Mouse (Mus musculus): Measurements from ENCODE around the gene Psap.
A peak's percentile ranks its signal among the peaks of the same experiment; 100 is the strongest.
"Not testable (repeated sequence)": the region's sequence is repeated elsewhere in the genome, so short reads cannot be mapped to it uniquely, and the experiment has no call there.

Psap gene

DNA sequence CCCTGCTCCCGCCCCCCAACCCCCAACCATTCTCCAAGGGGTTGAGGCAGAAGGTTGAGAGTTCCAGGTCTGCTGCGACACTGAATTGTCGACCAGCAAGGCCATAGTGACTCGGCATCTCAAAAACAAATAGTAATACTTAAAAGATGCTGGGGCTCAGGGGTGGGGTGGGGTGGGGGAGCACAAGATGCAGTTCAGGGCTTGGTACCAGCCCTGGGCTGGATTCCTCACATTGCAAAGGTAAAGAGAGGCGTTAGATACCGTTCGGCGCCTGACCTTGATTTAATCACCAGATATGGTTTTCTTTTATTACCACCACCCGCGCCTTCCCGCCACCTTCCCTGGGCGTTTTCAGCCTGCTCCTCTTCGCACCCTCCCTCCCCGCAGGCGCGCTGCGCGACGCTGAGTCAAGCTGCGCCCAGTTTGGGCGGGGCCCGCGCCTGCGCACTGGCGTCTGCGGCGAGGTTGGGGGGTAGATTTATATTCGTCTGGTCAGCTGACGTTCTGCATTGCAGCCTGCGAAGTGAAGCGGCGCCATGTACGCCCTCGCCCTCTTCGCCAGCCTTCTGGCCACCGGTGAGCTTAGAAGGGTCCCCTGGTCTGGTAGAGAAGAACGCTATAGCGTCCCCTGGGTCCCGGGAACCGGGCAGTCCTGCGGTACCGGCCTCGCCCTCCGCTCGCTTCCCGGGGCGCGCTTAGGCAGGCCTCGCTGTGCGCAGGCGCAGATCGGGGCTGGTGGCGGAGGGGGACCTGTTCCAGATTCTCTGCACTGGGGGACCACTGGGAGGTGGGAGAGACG, at the start of gene Psap:
Gene Psap (plus strand): TSS at position 421 of the 799 bp plus-strand sequence.
- peak; percentile 95 for DNase-seq (ENCODE audit: inconsistent ontology term)

DNA sequence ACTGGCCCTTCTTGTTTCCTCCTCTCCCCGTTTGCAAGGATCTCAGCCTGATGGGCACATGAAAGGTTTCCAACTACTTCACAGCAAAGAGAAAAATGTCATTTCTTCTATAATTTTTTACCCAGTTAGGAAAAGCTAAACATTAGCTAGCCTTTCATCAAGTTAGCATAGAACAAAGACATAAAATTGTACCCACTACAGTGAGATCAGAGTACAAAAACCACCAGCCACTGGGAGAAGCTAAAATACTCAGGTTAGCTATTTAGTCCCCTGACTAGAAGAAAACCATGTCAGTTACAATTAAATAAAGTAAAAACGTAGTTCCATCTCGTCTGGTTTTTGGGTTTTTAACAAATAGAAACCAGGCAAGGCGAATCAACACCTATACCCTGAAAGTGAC, 49.8 kb upstream of the Psap start:
- no peak for DNase-seq (ENCODE audit: inconsistent ontology term)

DNA sequence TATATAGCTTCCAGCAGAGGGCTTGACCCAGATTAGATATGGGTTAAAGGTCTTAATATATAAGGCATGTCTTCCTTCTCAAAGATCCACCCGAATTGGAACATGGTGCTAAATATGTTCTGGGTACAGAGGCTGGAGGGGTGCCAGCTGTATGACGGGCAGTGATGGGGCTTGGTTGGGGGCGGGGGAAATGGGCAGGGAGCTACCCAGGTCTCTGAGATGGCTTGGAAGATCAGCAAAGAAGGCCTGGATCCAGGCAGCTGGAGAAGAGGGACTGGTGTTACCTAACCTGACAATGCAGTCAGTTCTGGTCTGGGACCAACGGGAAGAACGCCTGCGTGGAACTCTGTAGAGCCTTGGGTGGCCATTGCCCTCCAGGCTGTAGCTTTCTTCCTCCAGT, 48.3 kb upstream of the Psap start:
- DNase-seq (ENCODE audit: inconsistent ontology term) = no peak

DNA sequence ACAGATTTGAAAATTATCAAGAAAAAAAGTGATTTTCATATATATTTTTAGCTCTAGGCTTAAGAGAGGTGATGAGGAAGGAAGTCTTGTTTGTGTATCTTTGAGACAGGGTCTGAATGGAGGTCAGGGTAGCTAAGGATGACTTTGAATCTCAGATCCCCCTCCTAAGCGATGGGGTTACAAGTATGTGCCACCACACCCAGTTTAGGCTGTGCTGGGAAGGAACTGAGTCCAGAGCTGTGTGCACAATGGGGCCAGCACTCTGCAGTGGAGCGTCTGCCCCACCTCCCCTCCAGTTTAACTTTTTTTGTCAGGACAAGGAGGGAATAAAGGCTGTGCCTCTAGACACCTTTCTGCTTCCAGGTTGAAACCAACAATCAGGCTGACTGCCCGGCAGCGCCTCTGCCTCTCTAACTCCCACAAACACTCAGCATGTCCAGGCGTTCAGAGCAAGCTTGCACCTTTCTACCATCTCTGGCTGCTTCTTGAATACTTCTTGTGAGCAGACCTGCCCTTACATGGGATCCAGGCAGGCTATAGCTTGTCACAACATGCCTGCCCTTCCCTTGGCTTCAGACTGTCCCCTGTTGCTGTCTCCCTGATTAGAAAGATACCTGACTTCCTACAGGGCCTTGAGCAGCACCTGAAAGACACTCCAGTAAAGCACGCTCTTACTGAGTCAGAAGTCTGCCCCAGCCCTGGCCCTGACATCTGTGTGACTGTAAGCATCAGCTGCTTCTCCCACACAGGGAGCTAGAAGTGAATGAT, 46.9 kb upstream of the Psap start:
- DNase-seq (ENCODE audit: inconsistent ontology term) = no peak

DNA sequence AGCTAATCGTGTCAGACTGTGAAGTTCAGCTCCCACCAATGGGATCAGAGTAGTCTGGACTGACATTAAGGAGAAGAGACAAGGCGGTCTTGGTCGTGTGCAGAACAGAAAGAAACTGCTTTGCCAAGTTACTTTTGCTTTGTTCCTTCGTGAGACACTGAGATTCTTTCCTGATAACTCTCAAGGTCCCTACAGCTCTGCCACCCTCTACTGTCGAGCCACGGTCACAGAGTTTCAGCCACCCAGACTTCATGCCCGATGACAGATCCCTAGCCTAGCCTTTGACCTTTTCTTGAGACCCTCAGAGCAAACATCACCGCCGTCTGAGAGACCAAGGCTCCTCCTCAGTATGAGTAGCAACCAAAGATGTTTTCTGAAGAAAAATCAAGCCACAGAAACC, 43.4 kb upstream of the Psap start:
- no peak for DNase-seq (ENCODE audit: inconsistent ontology term)

DNA sequence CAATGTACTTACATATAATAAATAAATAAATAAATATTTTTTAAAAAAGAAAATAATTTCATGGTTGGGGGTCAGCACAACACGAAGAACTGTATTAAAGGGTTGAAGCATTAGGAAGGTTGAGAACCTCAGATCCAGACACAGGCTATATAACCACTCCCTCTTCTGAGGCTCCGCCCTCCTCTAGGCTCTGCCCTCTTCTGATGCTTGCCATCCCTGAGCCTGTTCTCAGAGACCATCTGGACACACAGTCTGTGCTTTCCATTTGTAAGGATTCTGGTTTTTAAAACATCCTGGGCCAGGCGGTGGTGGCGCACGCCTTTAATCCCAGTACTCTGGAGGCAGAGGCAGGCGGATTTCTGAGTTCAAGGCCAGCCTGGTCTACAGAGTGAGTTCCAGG, 41.6 kb upstream of the Psap start:
- not testable (repeated sequence) for DNase-seq (ENCODE audit: inconsistent ontology term)

DNA sequence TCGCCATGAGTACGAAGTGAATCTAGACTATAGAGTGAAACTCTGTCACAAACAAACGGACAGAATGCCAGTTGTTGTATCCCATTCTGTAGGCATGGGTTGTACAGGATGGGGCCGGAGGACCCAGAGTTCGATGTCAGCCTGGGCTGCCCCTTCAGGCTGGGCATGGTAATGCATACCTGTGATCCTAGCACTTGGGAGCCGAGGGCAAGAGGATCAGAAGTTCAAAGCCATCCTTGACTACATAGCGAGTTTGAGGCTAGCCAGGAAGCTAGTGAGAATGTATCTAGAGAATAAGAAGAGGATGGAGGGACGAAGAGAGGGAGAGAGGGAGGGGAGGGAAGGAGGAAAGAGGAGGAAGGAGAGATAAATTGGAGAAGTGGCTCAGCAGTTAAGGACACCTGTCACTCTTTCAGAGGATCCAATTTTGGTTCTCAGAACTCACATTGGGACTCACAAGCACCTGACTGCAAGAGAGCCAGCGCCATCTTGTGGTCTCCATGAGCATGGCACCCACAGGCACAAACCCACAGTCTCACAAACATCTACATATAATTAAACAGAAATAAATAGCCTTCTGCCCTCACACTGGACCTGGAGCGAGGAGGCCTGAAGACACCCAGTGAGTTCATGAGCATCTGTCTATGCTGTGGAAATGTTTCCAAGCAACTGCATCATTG, 39.8 kb upstream of the Psap start:
- peak; percentile 34 for DNase-seq (ENCODE audit: inconsistent ontology term)

DNA sequence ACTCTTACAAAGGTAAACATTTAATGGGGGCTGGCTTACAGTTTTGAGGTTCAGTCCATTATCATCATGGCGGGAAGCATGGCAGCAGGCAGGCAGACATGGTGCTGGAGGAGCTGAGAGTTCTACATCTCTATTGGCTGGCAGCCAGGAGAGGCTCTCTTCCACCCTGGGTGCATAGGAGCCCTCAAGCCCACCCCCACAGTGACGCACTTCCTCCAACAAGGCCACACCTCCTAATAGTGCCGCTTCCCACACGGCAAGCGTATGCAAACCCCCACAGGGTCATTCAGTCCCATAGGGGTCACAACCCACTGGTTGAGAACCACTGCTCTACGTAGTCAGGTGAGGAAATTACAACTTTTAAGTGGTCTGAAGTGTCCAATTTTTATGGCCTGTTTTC, 37.0 kb upstream of the Psap start:
- DNase-seq (ENCODE audit: inconsistent ontology term) = no peak

DNA sequence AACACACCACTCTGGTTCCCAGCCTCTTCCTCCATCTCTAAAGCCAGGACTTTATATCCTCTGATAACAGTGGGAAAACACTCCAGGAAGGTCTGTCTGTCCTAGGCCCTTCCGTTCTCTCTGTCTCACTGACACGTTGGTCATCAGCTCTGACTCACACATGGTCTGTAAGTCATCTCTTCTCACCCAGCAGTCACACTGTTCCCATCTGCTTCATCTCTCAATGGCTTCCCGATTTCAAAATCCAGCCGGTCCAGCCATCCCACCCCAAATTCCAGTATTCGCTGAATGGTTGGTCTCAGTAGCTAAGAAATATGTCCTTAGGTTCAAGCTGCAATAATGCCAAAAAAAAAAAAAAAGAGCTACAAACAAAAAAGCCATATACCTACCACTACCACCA, 33.5 kb upstream of the Psap start:
- no peak for DNase-seq (ENCODE audit: inconsistent ontology term)

DNA sequence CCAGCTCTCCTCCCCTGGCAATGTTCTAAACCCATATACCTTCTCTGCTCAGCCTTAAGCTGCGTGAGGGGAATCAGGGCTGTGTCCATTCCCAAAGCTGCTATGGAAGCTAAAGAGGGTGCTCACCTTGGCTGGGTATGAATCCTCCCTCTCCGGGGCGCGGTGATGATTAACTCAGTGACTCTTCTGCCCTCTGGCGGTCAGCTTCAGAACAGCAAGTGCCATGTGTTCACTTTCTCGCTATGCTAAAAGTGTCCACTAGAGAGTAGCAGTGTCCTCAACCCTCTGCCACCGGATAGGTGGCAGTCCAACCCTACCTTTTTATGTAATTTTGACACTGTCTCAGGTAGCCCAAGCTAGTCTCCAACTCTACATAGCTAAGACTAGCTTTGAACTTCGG, 32.4 kb upstream of the Psap start:
- DNase-seq (ENCODE audit: inconsistent ontology term) = peak; percentile 78

DNA sequence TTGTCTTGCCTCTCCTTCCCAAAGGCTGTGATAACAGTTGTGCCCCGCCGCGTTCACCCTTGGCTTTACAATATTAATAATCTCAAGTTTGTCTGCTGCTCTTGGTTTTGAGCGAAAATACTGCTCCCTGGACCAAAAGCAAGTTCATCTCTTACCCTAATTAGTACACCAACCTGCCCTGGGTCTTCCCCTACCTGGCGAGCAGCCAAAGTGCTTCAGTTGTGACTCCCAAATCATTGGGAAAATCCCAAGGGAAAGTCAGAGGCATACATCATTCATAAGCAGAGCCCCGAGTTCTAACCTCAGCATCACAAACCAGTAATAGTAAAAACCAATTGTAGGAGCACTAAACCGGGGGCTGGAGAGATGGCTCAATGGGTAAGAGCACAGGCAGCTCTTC, 31.8 kb upstream of the Psap start:
- no peak for DNase-seq (ENCODE audit: inconsistent ontology term)

DNA sequence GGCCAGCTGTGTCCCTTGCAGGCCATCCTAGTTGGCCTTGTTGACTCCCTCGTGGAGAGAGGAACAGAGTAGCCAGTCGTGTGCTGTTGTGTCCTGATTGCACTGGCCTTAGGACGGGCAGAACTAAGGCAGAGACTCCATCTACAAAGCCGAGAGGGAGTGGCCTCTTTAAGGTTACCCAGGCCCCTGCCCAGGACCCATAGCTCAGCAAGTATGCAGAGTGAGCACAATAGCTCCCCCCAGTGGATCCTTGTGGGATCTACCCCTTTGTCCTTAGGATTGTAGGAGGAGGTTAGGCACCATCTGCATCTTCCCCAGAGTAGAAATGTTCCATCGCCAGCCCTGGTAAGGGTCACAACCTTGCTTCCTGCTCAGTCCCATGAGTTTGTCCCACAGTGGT, 30.9 kb upstream of the Psap start:
- DNase-seq (ENCODE audit: inconsistent ontology term) = no peak

DNA sequence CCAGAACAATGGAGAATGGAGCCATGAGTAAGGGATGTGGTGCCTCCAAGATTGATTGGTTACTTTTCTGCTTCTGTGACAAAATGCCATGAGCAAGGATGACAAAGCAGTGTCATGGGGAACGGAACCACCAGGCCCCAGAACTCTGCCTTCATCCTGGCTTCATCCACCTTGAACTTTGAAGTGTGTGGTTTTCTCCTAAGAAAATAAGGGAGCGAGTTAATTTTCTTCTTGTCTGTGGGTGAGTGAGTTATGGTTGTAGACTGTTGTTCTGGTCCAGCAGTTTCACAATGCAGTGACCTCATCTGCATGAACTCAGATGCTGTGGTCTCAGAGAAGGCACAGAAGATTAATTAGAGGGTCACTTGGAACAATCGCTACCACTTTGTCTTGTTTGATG, 29.1 kb upstream of the Psap start:
- not testable (repeated sequence) for DNase-seq (ENCODE audit: inconsistent ontology term)

DNA sequence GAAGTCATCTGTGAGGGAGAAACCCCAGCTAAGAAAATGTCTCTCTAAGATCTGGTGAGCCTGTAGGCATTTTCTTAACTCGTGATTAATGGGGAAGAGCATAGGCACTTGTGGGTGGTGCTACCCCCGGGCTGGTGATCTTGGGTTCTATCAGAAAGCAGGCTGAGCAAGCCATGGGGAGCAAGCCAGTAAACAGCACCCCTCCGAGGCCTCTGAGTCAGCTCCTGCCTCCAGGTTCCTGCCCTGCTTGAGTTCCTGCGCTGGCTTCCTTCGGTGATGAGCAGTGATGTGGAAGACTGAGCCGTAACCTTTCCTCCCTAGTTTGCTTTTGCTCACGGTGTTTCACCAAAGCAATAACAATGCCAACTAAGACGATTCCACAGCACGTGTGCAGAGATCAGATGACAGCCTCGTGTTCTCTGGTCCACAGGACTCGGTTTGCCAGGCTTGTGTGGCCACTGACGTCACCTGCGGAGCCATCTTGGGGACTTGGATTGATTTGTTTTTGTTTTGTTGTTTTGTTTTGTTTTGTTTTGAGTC, 26.9 kb upstream of the Psap start:
- no peak for DNase-seq (ENCODE audit: inconsistent ontology term)

DNA sequence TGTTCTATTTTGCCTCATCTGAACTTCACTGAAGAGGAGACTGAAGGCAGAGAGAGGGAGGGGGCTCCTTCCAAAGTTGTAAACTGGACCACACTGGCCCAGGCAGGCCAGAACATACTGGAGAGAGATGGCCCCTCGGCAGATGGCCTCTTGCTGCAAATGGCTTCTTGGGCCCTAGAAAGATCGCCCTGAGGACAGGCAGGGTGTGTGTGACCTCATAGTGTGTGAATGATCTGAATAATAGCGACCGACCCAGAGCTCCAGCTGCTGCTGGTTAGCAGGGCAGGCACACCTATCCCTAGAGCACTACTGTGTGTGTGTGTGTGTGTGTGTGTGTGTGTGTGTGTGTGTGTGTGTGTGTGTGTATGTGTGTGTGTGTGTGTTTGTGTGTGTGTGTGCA, 25.2 kb upstream of the Psap start:
- no peak for DNase-seq (ENCODE audit: inconsistent ontology term)

DNA sequence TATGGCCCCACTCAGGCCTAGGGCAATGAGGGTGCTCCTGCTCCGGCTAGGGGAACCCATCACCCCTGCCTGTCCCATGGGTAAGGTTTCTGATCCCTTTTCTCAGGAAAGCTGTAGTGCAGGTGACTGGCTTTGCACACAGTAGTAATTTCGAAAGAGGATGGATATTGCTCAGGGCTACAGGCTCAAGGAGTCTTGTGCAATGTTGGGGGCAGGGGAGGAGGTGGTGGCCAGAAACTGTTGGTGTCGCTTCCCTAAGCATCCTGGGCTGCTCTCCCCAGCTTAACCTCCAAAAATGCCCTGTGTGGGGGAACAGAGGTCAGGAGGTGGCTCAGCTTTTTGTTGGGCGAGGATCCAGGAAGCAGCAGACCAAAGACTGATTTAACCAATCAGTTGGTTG, 24.8 kb upstream of the Psap start:
- no peak for DNase-seq (ENCODE audit: inconsistent ontology term)

DNA sequence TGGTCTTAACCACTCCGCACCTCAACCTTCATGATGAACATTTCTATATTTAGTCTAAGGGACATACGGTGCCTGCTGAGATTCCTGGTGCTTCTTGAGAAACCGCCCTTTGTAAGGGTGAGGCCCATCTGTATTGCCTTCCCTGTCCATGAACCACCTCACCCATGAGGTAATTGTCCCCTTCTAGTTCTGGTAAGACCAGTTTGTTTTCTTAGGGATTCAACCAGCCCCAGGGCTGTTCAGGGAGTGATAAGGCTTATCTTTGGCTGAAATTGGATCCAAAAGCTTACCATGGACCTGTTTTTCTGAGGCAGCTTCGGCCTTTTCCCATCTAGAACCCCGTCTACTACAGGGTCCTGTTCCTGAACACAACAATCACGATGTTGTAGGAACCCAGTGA, 21.3 kb upstream of the Psap start:
- DNase-seq (ENCODE audit: inconsistent ontology term) = no peak

DNA sequence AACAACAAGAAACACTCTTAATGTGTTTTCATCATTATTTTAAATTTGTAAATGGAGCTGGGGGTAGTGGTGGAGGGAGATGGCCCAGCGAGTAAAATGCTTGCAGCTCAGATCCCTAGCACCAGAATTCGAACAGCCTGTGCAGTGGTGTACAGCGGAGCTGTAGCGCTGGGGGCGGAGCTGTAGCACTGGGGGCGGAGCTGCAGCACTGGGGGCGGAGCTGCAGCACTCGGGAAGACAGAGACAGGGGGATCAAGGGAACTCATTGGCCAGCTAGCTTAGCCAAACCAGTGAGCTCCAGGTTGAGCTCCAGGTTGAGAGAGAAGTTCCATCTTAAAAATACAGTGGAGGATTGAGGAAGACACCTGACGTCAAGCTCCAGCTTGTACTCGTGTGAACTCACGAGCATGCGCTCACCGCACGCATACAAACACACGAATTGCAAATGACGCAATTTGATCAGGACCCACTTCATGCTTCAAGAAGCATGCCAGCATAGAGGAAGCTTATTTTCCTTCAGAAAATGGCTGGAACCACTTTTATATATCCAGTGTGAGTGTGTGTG, 20.1 kb upstream of the Psap start:
- DNase-seq (ENCODE audit: inconsistent ontology term) = no peak

DNA sequence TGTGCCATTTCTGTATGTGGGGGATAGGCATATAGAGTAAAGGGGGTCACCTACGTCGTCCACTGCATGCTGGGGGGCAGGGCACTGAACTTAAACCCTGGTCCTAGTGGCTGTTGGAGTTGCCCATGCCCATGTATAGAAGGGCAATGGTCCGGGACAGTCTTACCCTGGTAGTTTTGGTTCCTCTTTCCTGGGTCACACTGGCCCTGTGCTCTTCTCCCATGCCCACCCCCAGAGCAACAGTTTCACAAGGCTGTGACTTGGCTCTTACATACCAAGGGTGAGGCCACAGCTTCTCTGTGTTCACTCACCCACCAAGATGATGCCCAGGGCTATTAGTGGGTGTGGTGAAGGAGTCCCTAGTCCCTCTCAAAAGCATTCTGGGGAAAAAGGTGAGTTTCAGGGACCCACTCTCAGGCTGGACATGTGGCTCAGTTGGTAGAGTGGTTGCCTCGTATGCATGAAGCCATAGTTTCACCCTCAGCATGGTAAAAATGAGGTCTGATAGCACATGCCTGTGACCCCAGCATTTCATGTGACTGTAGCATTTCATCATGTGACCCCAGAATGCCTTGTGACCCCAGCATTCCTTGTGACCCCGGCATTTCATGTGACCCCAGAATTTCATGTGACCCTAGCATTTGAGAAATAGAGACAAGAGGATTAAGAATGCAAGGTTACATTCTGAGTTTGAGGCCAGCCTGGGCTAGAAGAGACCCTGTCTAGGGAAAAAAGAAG, 16.7 kb upstream of the Psap start:
- no peak for DNase-seq (ENCODE audit: inconsistent ontology term)

DNA sequence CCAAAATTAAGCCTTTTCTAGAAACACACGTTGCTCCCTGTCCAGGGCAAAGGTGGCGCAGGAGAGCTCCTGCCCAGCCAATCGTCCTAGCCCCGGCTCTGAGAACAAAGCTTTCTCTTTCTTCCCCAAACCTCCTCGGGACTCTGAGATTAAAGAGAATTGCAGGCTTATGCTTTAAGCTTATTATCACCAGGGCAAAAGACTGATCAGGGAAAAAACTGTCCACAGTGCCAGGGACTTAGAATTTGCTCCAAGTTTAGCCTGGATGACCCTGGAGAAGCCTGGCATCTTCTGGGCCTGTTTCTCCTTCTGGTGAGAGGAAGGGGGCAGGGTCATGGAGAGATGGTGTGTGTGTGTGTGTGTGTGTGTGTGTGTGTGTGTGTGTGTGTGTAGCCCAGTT, 15.9 kb upstream of the Psap start:
- no peak for DNase-seq (ENCODE audit: inconsistent ontology term)

DNA sequence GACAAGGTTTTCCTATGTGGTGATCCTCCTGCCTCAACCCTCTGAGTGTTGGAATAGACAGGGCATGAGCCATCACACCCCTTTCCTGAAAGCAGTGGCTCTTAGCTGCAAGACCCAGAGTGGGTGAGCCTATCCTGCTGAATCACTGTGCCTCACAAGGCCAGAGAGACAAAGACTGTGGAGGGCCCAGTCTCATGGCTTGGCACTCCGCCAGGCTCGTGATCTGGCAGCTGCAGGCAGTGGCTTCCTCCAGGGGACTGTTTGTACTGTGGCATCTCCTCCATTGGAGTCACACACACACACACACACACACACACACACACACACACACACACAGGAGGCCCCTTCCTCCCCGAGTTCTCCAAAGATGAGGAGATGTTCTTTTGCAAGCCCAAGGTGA, 15.0 kb upstream of the Psap start:
- DNase-seq (ENCODE audit: inconsistent ontology term) = peak; percentile 86
